Mouse (Mus musculus): ENCODE results near the gene Clcn2. TPM values are rescaled to one million over a fixed set of nuclear protein-coding genes. Genes with fewer than 3 reads are reported as not detected.

Clcn2 gene
- polyA plus RNA-seq, 1 experiment = 107 TPM

DNA sequence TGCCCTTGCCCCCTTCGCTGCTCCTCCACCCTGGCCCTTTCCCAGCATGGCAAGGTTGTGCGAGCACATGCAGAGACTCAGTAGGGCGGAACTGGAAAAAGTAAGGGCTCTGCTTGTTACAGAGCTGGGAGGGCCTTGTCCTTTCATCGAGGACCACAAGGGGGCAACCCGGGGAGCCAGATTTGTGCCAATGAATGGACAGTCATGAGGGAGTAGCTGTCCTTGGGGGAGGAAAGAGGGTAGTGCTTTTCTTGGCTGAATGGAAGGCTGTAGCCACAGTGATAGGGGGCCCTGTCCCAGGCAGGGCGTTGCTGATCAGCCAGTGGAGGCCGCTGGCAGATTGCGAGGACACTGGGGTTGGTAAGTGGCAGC lies 15.0 kb downstream of the Clcn2 start:
- peak in 1 of 2 experiments; percentile 78 for DNase-seq (ENCODE audit: extremely low spot score in 1 of 2, low spot score in 1 of 2)

DNA sequence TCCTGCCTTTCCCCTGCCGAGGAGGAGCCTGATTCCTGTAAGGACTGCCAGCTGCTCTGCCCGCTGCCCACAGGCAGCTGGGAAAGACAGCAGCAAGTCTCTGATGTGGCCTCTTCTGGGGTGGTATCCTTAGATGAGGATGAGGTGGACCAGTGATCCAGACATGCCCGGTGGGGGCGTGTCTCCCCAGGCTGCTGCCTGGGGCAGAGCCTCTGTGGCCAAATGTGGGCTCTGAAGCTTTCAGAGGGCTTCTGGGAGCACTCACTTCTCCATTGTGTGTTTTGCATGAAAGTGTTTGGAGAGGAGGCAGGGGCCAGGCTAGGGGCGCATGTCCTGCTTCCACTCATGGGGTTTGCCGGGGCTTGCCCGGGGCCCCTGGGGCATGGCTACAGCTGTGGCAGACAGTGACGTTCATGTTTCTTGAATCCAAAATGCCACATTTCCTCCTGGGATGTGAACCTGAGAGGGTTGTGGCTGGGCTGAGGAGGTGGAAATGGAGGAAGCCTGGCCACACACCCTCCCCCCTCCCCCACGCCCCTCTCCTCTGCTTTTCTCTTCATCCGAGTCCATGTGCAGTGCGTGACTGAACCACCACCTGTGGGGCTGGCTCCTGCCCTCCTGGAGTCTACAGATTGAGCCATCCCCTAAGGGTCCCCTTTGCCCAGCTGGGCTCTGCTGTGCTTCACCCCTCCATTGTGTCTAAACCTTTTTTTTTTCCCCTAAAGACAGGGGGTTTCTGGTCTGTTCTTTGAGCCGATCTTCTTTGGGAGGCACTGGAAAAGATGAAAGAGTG lies 15.6 kb downstream of the Clcn2 start:
- DNase-seq (ENCODE audit: extremely low spot score in 1 of 2, low spot score in 1 of 2) = no peak

DNA sequence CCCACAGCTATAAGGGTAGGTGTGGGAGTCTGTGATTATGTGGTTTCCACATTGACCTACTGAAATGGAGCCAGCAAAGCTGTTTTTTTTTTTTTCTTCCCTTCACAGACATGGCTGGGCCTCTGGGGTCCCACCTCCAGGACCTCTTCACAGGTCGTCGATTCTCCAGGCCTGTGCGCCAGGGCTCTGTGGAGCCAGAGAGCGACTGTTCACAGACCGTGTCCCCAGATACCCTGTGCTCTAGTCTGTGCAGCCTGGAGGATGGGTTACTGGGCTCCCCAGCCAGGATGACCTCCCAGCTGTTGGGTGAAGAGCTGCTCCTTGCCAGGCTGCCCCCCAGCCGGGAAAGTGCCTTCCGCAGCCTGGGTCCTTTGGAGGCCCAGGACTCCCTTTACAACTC lies 16.2 kb downstream of the Clcn2 start:
- DNase-seq (ENCODE audit: extremely low spot score in 1 of 2, low spot score in 1 of 2) = no peak

GRCm38 (mm10) chr16:20700036-20700435 lies 17.5 kb downstream of the Clcn2 start:
- no peak for DNase-seq (ENCODE audit: extremely low spot score in 1 of 2, low spot score in 1 of 2)

DNA sequence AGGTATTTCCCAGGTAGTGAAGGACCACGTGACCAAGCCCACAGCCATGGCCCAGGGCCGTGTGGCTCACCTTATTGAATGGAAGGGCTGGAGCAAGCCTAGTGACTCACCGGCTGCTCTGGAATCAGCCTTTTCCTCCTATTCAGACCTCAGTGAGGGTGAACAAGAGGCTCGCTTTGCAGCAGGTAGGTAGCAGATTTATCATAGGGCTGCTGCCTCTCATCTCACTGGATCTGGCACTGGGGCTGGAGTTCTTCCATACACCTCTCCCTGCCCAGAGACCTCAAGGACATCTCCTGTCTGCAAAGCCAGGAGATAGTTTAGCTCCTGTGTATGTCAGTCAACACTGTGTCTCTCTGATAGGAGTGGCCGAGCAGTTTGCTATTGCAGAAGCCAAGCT lies 18.3 kb downstream of the Clcn2 start:
- DNase-seq (ENCODE audit: extremely low spot score in 1 of 2, low spot score in 1 of 2) = no peak

- DNase-seq (ENCODE audit: extremely low spot score in 1 of 2, low spot score in 1 of 2) = peak; percentile 95 to 99
Observed at GRCm38 (mm10) chr16:20695622-20696323, 21.8 kb downstream of the Clcn2 start.

DNA sequence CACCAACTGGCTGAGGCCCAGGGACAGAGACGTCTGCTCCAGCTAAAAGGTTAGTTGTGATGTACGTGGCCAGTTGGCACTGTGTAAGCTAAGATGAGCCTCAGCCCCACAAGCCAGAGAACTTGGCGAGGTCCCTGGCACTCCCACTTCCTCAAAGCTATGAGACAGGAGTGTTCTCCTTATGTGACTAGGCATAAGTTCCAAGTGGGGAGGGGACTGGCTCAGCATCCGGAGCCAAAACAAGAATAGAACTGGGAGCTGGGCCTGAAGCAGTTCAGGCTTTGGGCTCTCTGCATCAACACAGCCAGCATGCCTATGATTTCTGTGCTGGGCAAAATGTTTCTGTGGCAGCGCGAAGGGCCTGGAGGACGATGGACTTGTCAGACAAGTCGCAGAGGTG lies 22.8 kb downstream of the Clcn2 start:
- DNase-seq (ENCODE audit: extremely low spot score in 1 of 2, low spot score in 1 of 2) = peak; percentile 75 to 89

DNA sequence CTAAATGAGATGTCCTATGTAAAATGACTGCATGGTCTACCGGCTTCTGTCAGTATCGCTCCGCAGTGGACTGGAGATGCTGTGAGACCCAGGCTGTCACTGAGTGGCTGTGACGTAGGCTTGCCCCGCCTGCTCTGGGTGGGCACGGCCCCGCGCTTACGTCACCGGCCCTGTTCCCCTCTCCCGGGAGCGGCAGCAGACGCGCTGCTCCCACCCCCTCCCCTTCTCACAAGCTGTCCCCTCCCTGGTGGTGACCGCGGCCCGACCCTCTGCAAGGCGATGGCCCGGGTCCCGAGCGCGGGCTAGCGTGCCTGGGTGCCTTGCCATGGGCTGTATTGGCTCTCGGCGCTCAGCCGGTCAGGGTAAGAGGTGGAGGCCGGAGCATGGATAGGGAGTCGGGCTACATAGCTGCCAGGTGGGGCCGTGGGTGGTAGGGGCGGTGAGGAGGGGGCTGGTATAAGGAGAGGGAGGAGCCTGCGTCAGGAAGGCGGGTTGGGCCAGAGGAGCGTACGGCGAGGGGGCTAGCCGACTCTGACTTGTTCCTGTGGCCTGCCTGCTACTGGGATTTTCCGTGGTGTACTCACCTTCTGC lies 24.3 kb downstream of the Clcn2 start, which contains the start of gene Fam131a:
Fam131a (plus strand) TSS at position 131 of the 591 bp plus-strand sequence.
- peak; percentile 91 to 95 for DNase-seq (ENCODE audit: extremely low spot score in 1 of 2, low spot score in 1 of 2)

GRCm38 (mm10) chr16:20692241-20692965 lies 25.1 kb downstream of the Clcn2 start:
- DNase-seq (ENCODE audit: extremely low spot score in 1 of 2, low spot score in 1 of 2) = no peak

- DNase-seq (ENCODE audit: extremely low spot score in 1 of 2, low spot score in 1 of 2) = no peak
Observed at GRCm38 (mm10) chr16:20691617-20692016, 25.9 kb downstream of the Clcn2 start.

GRCm38 (mm10) chr16:20690774-20691173 lies 26.8 kb downstream of the Clcn2 start:
- no peak for DNase-seq (ENCODE audit: extremely low spot score in 1 of 2, low spot score in 1 of 2)

GRCm38 (mm10) chr16:20677974-20678675 lies 39.4 kb downstream of the Clcn2 start:
- DNase-seq (ENCODE audit: extremely low spot score in 1 of 2, low spot score in 1 of 2) = peak in 1 of 2 experiments; percentile 87

GRCm38 (mm10) chr16:20677380-20677779 lies 40.2 kb downstream of the Clcn2 start:
- no peak for DNase-seq (ENCODE audit: extremely low spot score in 1 of 2, low spot score in 1 of 2)

DNA sequence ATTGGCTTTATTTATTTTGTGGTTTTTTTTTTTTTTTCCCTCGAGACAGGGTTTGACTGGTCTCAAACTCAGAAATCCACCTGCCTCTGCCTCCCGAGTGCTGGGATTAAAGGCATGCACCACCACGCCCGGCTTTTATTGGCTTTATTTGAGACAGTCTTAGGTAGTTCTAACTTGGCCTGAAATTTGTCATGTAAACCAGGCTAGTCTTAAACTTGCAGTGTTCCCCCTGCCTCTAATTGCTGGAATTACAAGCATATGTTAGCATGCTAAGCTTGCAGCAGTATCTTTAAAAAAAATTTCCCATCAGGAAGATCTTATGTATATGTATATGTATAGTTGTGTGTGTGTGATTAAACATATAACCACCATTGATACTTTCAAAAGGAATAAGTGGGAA lies 40.8 kb downstream of the Clcn2 start:
- no peak for DNase-seq (ENCODE audit: extremely low spot score in 1 of 2, low spot score in 1 of 2)

- no peak for DNase-seq (ENCODE audit: extremely low spot score in 1 of 2, low spot score in 1 of 2)
Observed at GRCm38 (mm10) chr16:20675213-20675612, 42.3 kb downstream of the Clcn2 start.

DNA sequence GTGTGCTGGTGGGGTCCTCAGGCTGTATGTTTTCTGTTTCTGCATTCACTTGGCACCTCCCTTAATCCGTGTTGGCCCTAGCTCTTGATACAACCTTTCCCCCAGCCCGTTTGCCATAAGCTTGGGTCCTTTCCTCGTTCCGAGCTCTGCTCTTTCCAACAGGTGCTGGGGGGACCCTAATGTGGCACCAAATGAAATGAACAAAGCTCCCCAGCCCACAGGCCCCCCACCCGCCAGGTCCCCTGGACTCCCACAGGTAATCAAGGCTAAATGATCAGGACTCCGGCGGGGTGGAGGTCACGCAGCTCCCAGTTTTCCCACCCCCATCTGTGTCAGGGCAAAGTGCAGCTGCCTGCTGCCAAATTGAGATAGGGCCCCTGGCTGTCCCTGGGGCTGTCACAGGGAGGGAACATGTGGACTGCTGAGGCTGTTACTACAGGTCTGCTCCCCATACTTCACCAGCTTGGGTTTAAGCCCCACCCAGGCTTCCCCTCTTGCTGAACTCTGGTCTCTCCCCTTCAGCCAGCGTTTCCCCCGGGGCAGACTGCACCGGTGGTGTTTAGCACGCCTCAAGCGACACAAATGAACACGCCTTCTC lies 43.7 kb downstream of the Clcn2 start:
- no peak for DNase-seq (ENCODE audit: extremely low spot score in 1 of 2, low spot score in 1 of 2)

GRCm38 (mm10) chr16:20672965-20673705 lies 44.4 kb downstream of the Clcn2 start:
- peak in 1 of 2 experiments; percentile 31 for DNase-seq (ENCODE audit: extremely low spot score in 1 of 2, low spot score in 1 of 2)

DNA sequence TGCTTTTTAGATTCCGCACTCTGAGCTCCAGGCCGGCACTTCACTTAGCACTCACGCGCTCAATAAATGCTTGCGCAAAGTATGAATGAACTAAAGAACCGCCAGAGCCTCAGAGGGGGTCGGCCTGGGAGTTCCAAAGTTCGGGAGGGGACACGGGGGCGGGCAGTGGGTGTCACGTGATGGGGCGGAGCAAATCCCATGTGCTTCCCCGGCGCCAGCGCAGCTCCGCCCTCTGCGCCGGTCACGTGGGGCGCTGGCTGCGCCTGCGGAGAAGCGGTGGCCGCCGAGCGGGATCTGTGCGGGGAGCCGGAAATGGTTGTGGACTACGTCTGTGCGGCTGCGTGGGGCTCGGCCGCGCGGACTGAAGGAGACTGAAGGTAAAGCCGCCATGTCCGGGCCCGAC lies 45.0 kb downstream of the Clcn2 start:
- DNase-seq (ENCODE audit: extremely low spot score in 1 of 2, low spot score in 1 of 2) = peak; percentile 90 to 96

DNA sequence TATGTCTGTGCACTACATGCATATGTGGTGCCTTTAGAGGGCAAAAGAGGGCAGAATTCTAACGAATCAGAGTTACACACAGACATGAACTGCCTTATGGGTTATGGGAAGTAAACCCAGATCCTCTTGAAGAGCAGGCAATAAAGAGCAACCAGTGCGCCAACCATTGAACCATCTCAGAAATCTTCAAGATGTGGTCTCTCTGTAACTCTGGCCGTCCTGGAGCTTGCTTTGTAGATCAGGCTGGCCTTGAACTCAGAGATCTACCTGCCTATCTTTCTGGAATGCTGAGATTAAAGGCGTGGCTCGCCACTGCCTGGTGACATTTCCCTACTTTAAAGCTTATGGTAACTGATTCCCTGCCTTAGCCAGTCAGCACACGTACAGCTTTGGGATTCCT lies 45.7 kb downstream of the Clcn2 start:
- DNase-seq (ENCODE audit: extremely low spot score in 1 of 2, low spot score in 1 of 2) = no peak

Data from frontal cortex, adult 2 months (tissue).